Mouse (Mus musculus): ENCODE data around the gene Olfr623.

DNA sequence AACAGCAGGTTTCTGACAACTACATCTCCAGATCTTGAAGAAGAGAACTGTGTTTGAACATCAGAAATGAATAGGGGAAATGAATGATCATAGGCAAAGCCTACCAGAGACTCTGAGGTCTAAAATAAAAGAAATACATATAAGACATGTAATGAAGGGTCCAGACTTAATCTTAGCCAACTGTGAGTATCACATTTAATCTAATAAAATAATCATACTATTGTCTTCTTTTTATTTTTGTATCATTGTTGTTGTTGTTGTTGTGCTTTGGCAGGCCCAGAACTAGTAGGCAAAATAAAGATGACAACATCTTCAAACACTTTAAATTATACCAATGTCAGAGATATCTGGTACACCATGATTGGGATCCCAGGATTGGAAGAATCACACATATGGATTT, 18.9 kb upstream of the Olfr623 start, which contains the start of gene Olfr625-ps1:
- TF ChIP-seq CTCF (IDR thresholded peaks at IDR 0.05; ENCODE audit: low read depth) (no peak), EP300 (optimal IDR thresholded peaks at IDR 0.05) (no peak)
